Mouse (Mus musculus): ENCODE results near the gene Armc9.

Gene Armc9

DNA sequence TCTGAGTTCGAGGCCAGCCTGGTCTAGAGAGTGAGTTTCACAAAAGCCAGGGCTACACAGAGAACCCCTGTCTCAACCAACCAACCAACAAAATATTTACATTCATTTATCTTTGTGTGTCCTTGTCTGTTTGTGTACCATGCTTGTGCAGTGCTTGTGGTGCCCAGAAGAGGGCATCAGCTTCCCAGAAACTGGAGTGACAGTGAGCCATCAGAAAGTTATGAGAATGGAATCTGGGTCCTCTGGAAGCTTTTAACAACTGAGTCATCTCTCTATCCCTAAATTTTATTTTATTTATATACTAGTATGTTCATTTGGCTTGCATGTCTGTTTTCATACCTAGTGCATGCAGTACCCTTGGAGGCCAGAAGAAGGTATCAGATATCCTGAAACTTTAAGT, 2.0 kb upstream of the Armc9 start:
- CTCF ChIA-PET = interaction anchor here (0.6 to 3.4 kb wide), 21 partner anchors 9 to 360 kb away, joined by 3 to 14 read pairs (median 4); no protein-coding TSS in a partner anchor
- POLR2A ChIA-PET = interaction anchor here in 3 of 4 experiments (0.5 to 4.3 kb wide), 16 partner anchors 11 to 1281 kb away, joined by 3 to 44 read pairs (median 4); partner anchors contain the start of genes Ncl (in 2 of the 3) and Ptma (in 1 of the 3)

- CTCF ChIA-PET = interaction anchor here in 3 of 4 experiments (0.6 to 2.7 kb wide), 8 partner anchors 11 to 261 kb away, joined by 3 to 11 read pairs (median 4); no protein-coding TSS in a partner anchor
- POLR2A ChIA-PET = interaction anchor here in 3 of 4 experiments (0.7 to 4.3 kb wide), 44 partner anchors 8 to 362 kb away, joined by 3 to 44 read pairs (median 4); partner anchors contain the start of genes Ncl (in 3 of the 3) and Cab39 (in 1 of the 3)
These were observed 214 bp downstream of the Armc9 start for GRCm38 (mm10) chr1:86154824-86155164.

DNA sequence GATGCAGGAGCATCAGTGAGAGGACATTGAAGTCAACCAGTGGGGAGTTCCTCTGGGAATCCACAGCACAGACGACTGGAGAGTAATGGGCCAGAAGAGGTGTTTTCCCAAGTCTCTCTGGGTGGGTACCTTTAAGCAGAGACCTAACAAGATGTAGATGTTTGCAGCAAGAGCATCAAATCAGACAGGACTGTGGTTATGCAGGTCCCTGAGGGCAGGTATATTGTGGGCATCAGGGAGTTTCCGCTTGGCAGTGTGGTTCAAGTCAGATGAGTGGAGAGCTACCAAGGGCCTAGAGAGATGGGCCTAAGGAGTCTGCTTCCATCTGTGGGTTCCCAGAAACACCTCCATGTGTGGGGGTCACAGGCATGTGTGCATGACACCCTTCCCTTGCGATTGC, 1.5 kb downstream of the Armc9 start:
- ChIA-PET POLR2A (interaction anchor here in 1 of 4 experiments (1.3 to 4.3 kb wide), 3 partner anchors 14 to 188 kb away, joined by 3 to 44 read pairs (median 3); no protein-coding TSS in a partner anchor), CTCF (no interaction called here)

GRCm38 (mm10) chr1:86156595-86156994, 2.0 kb downstream of the Armc9 start:
- ChIA-PET POLR2A (interaction anchor here in 1 of 4 experiments (1.5 kb wide), 1 partner anchor 22 kb away, joined by 3 read pairs; no protein-coding TSS in a partner anchor), CTCF (no interaction called here)

DNA sequence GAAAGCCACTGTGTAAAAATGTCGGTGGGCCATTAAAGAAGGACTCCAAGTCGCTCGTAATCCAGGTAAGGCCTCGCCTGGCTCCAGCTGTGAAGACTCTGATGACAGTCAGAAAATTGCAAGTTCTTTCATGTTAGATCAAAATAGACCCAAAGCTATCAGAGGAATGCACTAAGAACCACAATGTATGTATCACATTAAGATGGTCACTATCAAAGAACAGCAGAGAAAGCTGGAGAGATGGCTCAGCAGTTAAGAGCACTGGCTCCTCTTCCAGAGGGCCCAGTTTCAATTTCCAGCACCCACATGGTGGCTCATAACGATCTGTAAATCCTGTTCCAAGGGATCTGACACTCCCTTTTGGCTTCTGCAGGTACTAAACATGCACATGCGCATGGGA, 5.5 kb downstream of the Armc9 start:
- ChIA-PET POLR2A (no interaction called here), CTCF (no interaction called here)

GRCm38 (mm10) chr1:86160479-86160878, 5.9 kb downstream of the Armc9 start:
- ChIA-PET POLR2A (no interaction called here), CTCF (interaction anchor here in 2 of 4 experiments (0.5 to 0.6 kb wide), 2 partner anchors 10 to 11 kb away, joined by 3 read pairs; no protein-coding TSS in a partner anchor)

- CTCF ChIA-PET = interaction anchor here in 2 of 4 experiments (0.5 to 0.6 kb wide), 2 partner anchors 10 kb away, joined by 3 read pairs; no protein-coding TSS in a partner anchor
These were observed 6.5 kb downstream of the Armc9 start for GRCm38 (mm10) chr1:86161061-86161460.

GRCm38 (mm10) chr1:86174602-86175001, 20.0 kb downstream of the Armc9 start:
- CTCF ChIA-PET = no interaction called here

More at GRCm38 (mm10) chr1:86161061-86161460, 6.5 kb downstream of the Armc9 start:
- POLR2A ChIA-PET = interaction anchor here in 1 of 4 experiments (1.8 kb wide), 1 partner anchor 198 kb away, joined by 5 read pairs; the partner anchor contains the start of gene Ncl

DNA sequence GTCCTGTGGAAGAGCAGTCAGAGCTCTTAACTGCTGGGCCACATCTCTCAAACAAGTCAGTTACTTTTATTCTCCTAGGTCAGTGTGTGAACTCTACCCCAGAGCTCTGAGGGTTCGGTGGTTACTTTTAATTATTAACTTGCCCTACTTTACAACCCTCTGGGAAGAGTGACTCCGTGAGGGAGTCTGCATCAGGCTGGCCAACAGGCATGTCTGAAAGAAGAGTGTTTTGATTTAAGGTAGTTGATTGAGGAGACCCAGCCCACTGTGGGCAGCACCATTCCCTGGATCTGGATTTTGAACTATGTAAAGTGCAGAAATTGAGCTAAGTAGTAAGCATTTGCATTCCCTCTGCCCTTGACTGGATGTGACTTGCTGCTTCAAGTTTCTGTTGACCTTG, 21.5 kb downstream of the Armc9 start:
- CTCF ChIA-PET = interaction anchor here in 2 of 4 experiments (0.6 to 4.7 kb wide), 7 partner anchors 12 to 213 kb away, joined by 3 to 55 read pairs (median 4); no protein-coding TSS in a partner anchor
- POLR2A ChIA-PET = interaction anchor here in 2 of 4 experiments (0.7 to 4.3 kb wide), 14 partner anchors 9 to 183 kb away, joined by 3 to 25 read pairs (median 5); partner anchors contain the start of genes Ncl (in 2 of the 2) and Armc9 (in 1 of the 2)

More at GRCm38 (mm10) chr1:86174602-86175001, 20.0 kb downstream of the Armc9 start:
- POLR2A ChIA-PET = interaction anchor here in 1 of 4 experiments (3.2 kb wide), 1 partner anchor 14 kb away, joined by 11 read pairs; no protein-coding TSS in a partner anchor

GRCm38 (mm10) chr1:86178462-86179253, 24.1 kb downstream of the Armc9 start:
- ChIA-PET POLR2A (interaction anchor here (0.6 to 4.3 kb wide), 26 partner anchors 9 to 348 kb away, joined by 3 to 28 read pairs (median 4); partner anchors contain the start of genes Armc9 (in 2 of the 4), Ncl (in 1 of the 4) and Ptma (in 1 of the 4)), CTCF (interaction anchor here (0.5 to 4.7 kb wide), 101 partner anchors 8 to 1476 kb away, joined by 3 to 55 read pairs (median 4); partner anchors contain the start of gene Armc9 (in 2 of the 4))

- POLR2A ChIA-PET = interaction anchor here (0.6 to 2.5 kb wide), 27 partner anchors 11 to 362 kb away, joined by 3 to 18 read pairs (median 4); partner anchors contain the start of genes Ncl (in 2 of the 4) and Armc9 (in 1 of the 4)
These were observed 27.6 kb downstream of the Armc9 start for GRCm38 (mm10) chr1:86182004-86182709.

DNA sequence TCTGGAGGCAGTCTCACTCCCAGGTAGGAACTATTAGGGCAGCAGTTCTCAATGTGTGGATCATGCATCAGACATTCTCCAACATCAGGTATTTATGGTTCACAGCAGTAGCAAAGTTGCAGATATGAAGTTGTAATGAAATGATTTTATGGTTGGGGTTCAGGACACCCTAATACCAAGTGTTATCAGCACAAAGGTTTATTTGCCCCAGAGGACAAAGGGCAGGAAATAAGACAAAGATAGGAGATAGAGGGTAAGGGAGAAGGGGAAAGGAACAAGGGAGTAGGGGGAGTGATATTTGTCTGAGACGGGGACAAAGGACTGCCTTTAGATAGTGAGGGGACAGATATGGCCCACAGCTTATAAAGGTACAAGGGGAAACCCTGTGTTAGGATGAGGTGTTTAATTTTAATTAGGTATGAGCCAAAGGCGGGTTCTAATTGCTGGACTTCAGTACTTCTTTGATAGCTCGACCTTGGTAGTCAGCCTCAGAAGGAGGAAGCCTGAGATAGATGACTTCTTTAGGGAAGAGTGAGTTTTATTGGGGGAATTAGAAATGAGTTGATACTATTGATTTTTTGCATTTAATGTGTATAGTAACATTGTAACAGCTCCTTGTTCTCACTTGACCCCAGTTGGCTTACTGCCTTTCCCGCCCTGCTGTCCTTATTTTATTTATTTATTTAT, 29.1 kb downstream of the Armc9 start:
- CTCF ChIA-PET = interaction anchor here in 2 of 4 experiments (0.7 to 1.4 kb wide), 2 partner anchors 127 to 446 kb away, joined by 3 to 8 read pairs; no protein-coding TSS in a partner anchor
- POLR2A ChIA-PET = no interaction called here

More at GRCm38 (mm10) chr1:86182004-86182709, 27.6 kb downstream of the Armc9 start:
- CTCF ChIA-PET = interaction anchor here (0.5 to 2.3 kb wide), 12 partner anchors 29 to 329 kb away, joined by 3 to 9 read pairs (median 4); no protein-coding TSS in a partner anchor

- ChIA-PET POLR2A (interaction anchor here (0.8 to 3.6 kb wide), 18 partner anchors 10 to 340 kb away, joined by 3 to 120 read pairs (median 12); partner anchors contain the start of genes Ncl (in 2 of the 4), Psmd1 (in 1 of the 4) and Ptma (in 1 of the 4)), CTCF (interaction anchor here in 1 of 4 experiments (0.9 to 2.7 kb wide), 3 partner anchors 14 to 154 kb away, joined by 3 to 18 read pairs (median 3); no protein-coding TSS in a partner anchor)
These were observed 32.2 kb downstream of the Armc9 start for GRCm38 (mm10) chr1:86186762-86187161.

DNA sequence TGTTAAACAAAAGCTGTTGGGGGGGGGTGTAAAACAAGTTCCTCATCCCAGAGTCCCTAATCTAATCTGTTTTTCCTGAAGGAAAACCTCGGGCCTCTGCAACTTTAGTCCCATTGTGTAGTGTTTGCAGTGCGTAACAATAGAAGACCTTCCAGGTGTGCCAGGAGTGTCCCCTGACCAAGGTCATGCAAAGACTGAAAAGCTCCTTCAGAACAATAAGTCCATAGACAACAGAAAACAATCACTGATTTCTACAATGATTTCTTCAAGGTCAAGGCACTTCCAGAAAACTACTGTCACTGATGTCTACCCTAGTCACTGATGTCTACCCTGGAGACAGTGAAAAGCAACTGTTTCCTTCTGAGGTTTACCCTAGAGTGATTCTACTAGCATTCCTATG, 33.3 kb downstream of the Armc9 start:
- POLR2A ChIA-PET = interaction anchor here (0.6 to 3.6 kb wide), 51 partner anchors 9 to 339 kb away, joined by 3 to 120 read pairs (median 5); partner anchors contain the start of genes Ncl (in 3 of the 4), Armc9 (in 1 of the 4), Psmd1 (in 1 of the 4) and Ptma (in 1 of the 4)
- CTCF ChIA-PET = interaction anchor here (0.6 to 2.7 kb wide), 18 partner anchors 9 to 395 kb away, joined by 3 to 55 read pairs (median 6); partner anchors contain the start of gene Cab39 (in 1 of the 4)

GRCm38 (mm10) chr1:86188271-86188670, 33.7 kb downstream of the Armc9 start:
- ChIA-PET POLR2A (interaction anchor here in 3 of 4 experiments (0.6 to 3.6 kb wide), 56 partner anchors 8 to 338 kb away, joined by 3 to 120 read pairs (median 5); partner anchors contain the start of genes Ncl (in 3 of the 3), Armc9 (in 1 of the 3), Psmd1 (in 1 of the 3) and Ptma (in 1 of the 3)), CTCF (interaction anchor here (0.7 to 2.7 kb wide), 33 partner anchors 9 to 395 kb away, joined by 3 to 55 read pairs (median 5); partner anchors contain the start of gene Cab39 (in 1 of the 4))

DNA sequence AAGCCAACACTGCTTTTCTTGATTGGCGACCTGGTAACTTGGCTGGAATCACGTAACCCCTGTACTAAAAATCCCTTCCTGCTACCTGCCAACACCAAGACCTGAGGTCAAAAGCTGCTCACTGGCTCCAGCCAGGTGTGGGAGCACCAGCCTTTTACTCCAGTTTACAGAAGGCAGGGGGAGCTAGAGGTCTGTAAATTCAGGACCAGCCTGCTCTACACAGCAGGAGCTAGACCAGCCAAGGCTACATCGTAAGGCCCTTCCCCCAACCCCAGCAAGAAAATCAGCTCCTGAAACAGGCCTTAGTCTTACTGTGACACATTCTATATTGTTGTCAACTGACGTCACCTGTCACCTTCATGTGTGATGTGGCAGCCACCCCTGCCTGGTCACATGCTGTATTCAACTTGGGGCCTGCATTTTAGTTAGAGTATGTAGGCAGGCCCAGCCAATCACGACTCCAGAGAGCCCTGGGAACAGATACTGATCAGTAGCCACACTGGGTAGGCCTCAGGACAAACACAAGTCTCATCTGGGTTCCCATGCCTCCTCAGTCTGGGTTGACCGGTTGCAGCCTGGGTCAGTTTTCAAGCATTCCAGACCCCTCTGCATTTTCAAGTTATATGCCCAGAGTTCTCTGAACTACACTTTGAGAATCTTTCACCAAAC, 34.6 kb downstream of the Armc9 start:
- ChIA-PET CTCF (interaction anchor here (0.5 to 2.7 kb wide), 49 partner anchors 10 to 396 kb away, joined by 3 to 55 read pairs (median 4); partner anchors contain the start of genes B3gnt7 (in 1 of the 4) and Cab39 (in 1 of the 4)), POLR2A (interaction anchor here (0.6 to 3.6 kb wide), 52 partner anchors 8 to 338 kb away, joined by 3 to 120 read pairs (median 4); partner anchors contain the start of genes Ncl (in 4 of the 4), Ptma (in 2 of the 4), Armc9 (in 1 of the 4) and B3gnt7 (in 1 of the 4))

All from embryonic stem cell, embryonic (primary cell).